Mouse (Mus musculus): ENCODE measurements around the gene Olfr1176. TPM values are rescaled to one million over a fixed set of nuclear protein-coding genes. Genes with fewer than 3 reads are reported as not detected.

Olfr1176 gene
- not detected in 2 replicates for polyA plus RNA-seq (2014; fragmentation: Nextera tagmentation; extraction: Ambion mirVana)

GRCm38 (mm10) chr2:88336421-88336820 is at the start of gene Olfr1176:
Gene Olfr1176 (plus strand): TSS chr2:88336721.
- no peaks in the 10 kb centered on the region for H3K9me3 ChIP-seq (ENCODE audit: control insufficient read depth, low read length)
- H3K4me1 ChIP-seq (replicated peaks; ENCODE audit: control insufficient read depth, insufficient read depth, low read length), result no peaks in the 10 kb centered on the region
- no peaks in the 10 kb centered on the region for H3K27me3 ChIP-seq (replicated peaks; ENCODE audit: control insufficient read depth, insufficient read depth, low read length)
- H3K4me2 ChIP-seq (ENCODE audit: low read length), result no peak within 1 kb of the TSS
- WGBS, result 61% methylated on average over 1 of the region's 1 CpGs
- no peak within 1 kb of the TSS for H3K9ac ChIP-seq (ENCODE audit: low read length)
- ATAC-seq (replicated peaks; ENCODE audit: low FRiP score, low TSS enrichment, low read depth) (no peak), DNase-seq (ENCODE audit: low spot score) (no peak)
- no peaks in the 10 kb centered on the region for H3K36me3 ChIP-seq (ENCODE audit: control insufficient read depth, insufficient read depth, low read length)
- H3K27ac ChIP-seq (ENCODE audit: low read depth), result no peak within 1 kb of the TSS
- no peak within 1 kb of the TSS for H3K4me3 ChIP-seq (ENCODE audit: low read depth, low read length)

GRCm38 (mm10) chr2:88315035-88315434 is 21.5 kb upstream of the Olfr1176 start, which contains the start of gene Olfr1174-ps:
Gene Olfr1174-ps (minus strand): TSS chr2:88315135.
- WGBS, result 88% methylated on average over 4 of the region's 4 CpGs
- H3K4me2 ChIP-seq (ENCODE audit: low read length), result no peak within 1 kb of the TSS
- H3K9ac ChIP-seq (ENCODE audit: low read length), result no peak within 1 kb of the TSS
- H3K27me3 ChIP-seq (replicated peaks; ENCODE audit: control insufficient read depth, insufficient read depth, low read length), result no peaks in the 10 kb centered on the region
- no peaks in the 10 kb centered on the region for H3K36me3 ChIP-seq (ENCODE audit: control insufficient read depth, insufficient read depth, low read length)
- H3K4me3 ChIP-seq (ENCODE audit: low read depth, low read length), result no peak within 1 kb of the TSS
- DNase-seq (ENCODE audit: low spot score) (no peak), ATAC-seq (replicated peaks; ENCODE audit: low FRiP score, low TSS enrichment, low read depth) (no peak)
- no peaks in the 10 kb centered on the region for H3K9me3 ChIP-seq (ENCODE audit: control insufficient read depth, low read length)
- H3K4me1 ChIP-seq (replicated peaks; ENCODE audit: control insufficient read depth, insufficient read depth, low read length), result no peaks in the 10 kb centered on the region
- no peak within 1 kb of the TSS for H3K27ac ChIP-seq (ENCODE audit: low read depth)

GRCm38 (mm10) chr2:88327115-88327514 is 9.4 kb upstream of the Olfr1176 start, which contains the start of gene Olfr1175-ps:
Gene Olfr1175-ps (minus strand): TSS chr2:88327215.
- Histone ChIP-seq H3K36me3 (ENCODE audit: control insufficient read depth, insufficient read depth, low read length) (no peaks in the 10 kb centered on the region), H3K27me3 (replicated peaks; ENCODE audit: control insufficient read depth, insufficient read depth, low read length) (no peaks in the 10 kb centered on the region), H3K27ac (ENCODE audit: low read depth) (no peak within 1 kb of the TSS), H3K4me3 (ENCODE audit: low read depth, low read length) (no peak within 1 kb of the TSS), H3K4me1 (replicated peaks; ENCODE audit: control insufficient read depth, insufficient read depth, low read length) (no peaks in the 10 kb centered on the region), H3K9ac (ENCODE audit: low read length) (no peak within 1 kb of the TSS), H3K4me2 (ENCODE audit: low read length) (no peak within 1 kb of the TSS), H3K9me3 (ENCODE audit: control insufficient read depth, low read length) (no peaks in the 10 kb centered on the region)
- WGBS, result 83% methylated on average over 2 of the region's 2 CpGs
- ATAC-seq (replicated peaks; ENCODE audit: low FRiP score, low TSS enrichment, low read depth) (no peak), DNase-seq (ENCODE audit: low spot score) (no peak)

GRCm38 (mm10) chr2:88346392-88346791 is 9.9 kb downstream of the Olfr1176 start, which contains the start of gene Olfr1177-ps:
Gene Olfr1177-ps (minus strand): TSS chr2:88346492.
- 84% methylated on average over 1 of the region's 1 CpGs for WGBS

GRCm38 (mm10) chr2:88356304-88356703 is 19.8 kb downstream of the Olfr1176 start:
- Histone ChIP-seq H3K27me3 (replicated peaks; ENCODE audit: control insufficient read depth, insufficient read depth, low read length) (no peaks in the 10 kb centered on the region), H3K36me3 (ENCODE audit: control insufficient read depth, insufficient read depth, low read length) (no peaks in the 10 kb centered on the region), H3K4me1 (replicated peaks; ENCODE audit: control insufficient read depth, insufficient read depth, low read length) (no peaks in the 10 kb centered on the region), H3K27ac (ENCODE audit: low read depth) (no peak overlapping the region), H3K4me3 (ENCODE audit: low read depth, low read length) (no peak overlapping the region), H3K4me2 (ENCODE audit: low read length) (no peak overlapping the region), H3K9me3 (ENCODE audit: control insufficient read depth, low read length) (no peaks in the 10 kb centered on the region), H3K9ac (ENCODE audit: low read length) (no peak overlapping the region)
- no peak for DNase-seq (ENCODE audit: low spot score)
- 1% methylated on average over 2 of the region's 2 CpGs for WGBS
- no peak for ATAC-seq (replicated peaks; ENCODE audit: low FRiP score, low TSS enrichment, low read depth)

More at GRCm38 (mm10) chr2:88346392-88346791, 9.9 kb downstream of the Olfr1176 start, which contains the start of gene Olfr1177-ps:
- Histone ChIP-seq H3K27ac (ENCODE audit: low read depth) (no peak within 1 kb of the TSS), H3K36me3 (ENCODE audit: control insufficient read depth, insufficient read depth, low read length) (no peaks in the 10 kb centered on the region), H3K27me3 (replicated peaks; ENCODE audit: control insufficient read depth, insufficient read depth, low read length) (no peaks in the 10 kb centered on the region), H3K4me3 (ENCODE audit: low read depth, low read length) (no peak within 1 kb of the TSS), H3K4me2 (ENCODE audit: low read length) (no peak within 1 kb of the TSS), H3K9me3 (ENCODE audit: control insufficient read depth, low read length) (no peaks in the 10 kb centered on the region), H3K4me1 (replicated peaks; ENCODE audit: control insufficient read depth, insufficient read depth, low read length) (no peaks in the 10 kb centered on the region), H3K9ac (ENCODE audit: low read length) (no peak within 1 kb of the TSS)
- ATAC-seq (replicated peaks; ENCODE audit: low FRiP score, low TSS enrichment, low read depth) (no peak), DNase-seq (ENCODE audit: low spot score) (no peak)

- no peaks in the 10 kb centered on the region for H3K36me3 ChIP-seq (ENCODE audit: control insufficient read depth, insufficient read depth, low read length)
- no peak within 1 kb of the TSS for H3K27ac ChIP-seq (ENCODE audit: low read depth)
- H3K4me2 ChIP-seq (ENCODE audit: low read length), result no peak within 1 kb of the TSS
- H3K9me3 ChIP-seq (ENCODE audit: control insufficient read depth, low read length), result no peaks in the 10 kb centered on the region
- H3K4me1 ChIP-seq (replicated peaks; ENCODE audit: control insufficient read depth, insufficient read depth, low read length), result no peaks in the 10 kb centered on the region
- no peak for DNase-seq (ENCODE audit: low spot score)
- H3K27me3 ChIP-seq (replicated peaks; ENCODE audit: control insufficient read depth, insufficient read depth, low read length), result no peaks in the 10 kb centered on the region
- no peak for ATAC-seq (replicated peaks; ENCODE audit: low FRiP score, low TSS enrichment, low read depth)
- WGBS, result 83% methylated on average over 1 of the region's 1 CpGs
- no peak within 1 kb of the TSS for H3K4me3 ChIP-seq (ENCODE audit: low read depth, low read length)
- H3K9ac ChIP-seq (ENCODE audit: low read length), result no peak within 1 kb of the TSS
Observed at GRCm38 (mm10) chr2:88386762-88387161, 50.2 kb downstream of the Olfr1176 start, which contains the start of gene Olfr1178. Gene Olfr1178 (plus strand): TSS chr2:88387062.

Other genes starting within 250 kb of the Olfr1176 start
- gene Olfr1164, start 242.8 kb upstream of the Olfr1176 start, polyA plus RNA-seq (2014; fragmentation: Nextera tagmentation; extraction: Ambion mirVana), result not detected in 2 replicates
- not detected in 2 replicates for gene Olfr1166, start 208.4 kb upstream of the Olfr1176 start, polyA plus RNA-seq (2014; fragmentation: Nextera tagmentation; extraction: Ambion mirVana)
- gene Olfr1167, start 181.5 kb upstream of the Olfr1176 start, polyA plus RNA-seq (2014; fragmentation: Nextera tagmentation; extraction: Ambion mirVana), result not detected in 2 replicates
- gene Olfr1168, start 154.8 kb upstream of the Olfr1176 start, polyA plus RNA-seq (2014; fragmentation: Nextera tagmentation; extraction: Ambion mirVana), result not detected in 2 replicates
- not detected in 2 replicates for gene Olfr1170, start 108.4 kb upstream of the Olfr1176 start, polyA plus RNA-seq (2014; fragmentation: Nextera tagmentation; extraction: Ambion mirVana)
- gene Olfr1173, start 56.8 kb upstream of the Olfr1176 start, polyA plus RNA-seq (2014; fragmentation: Nextera tagmentation; extraction: Ambion mirVana), result not detected in 2 replicates
- not detected in 2 replicates for gene Olfr1174-ps, start 21.6 kb upstream of the Olfr1176 start, polyA plus RNA-seq (2014; fragmentation: Nextera tagmentation; extraction: Ambion mirVana)
- gene Olfr1175-ps, start 9.5 kb upstream of the Olfr1176 start, polyA plus RNA-seq (2014; fragmentation: Nextera tagmentation; extraction: Ambion mirVana), result not detected in 2 replicates
- gene Olfr1177-ps, start 9.8 kb downstream of the Olfr1176 start, polyA plus RNA-seq (2014; fragmentation: Nextera tagmentation; extraction: Ambion mirVana), result not detected in 2 replicates
- gene Olfr1178, start 50.3 kb downstream of the Olfr1176 start, polyA plus RNA-seq (2014; fragmentation: Nextera tagmentation; extraction: Ambion mirVana), result not detected in 2 replicates
- gene Olfr1179, start 69.7 kb downstream of the Olfr1176 start, polyA plus RNA-seq (2014; fragmentation: Nextera tagmentation; extraction: Ambion mirVana), result not detected in 2 replicates
- gene Olfr1180, start 82.4 kb downstream of the Olfr1176 start, polyA plus RNA-seq (2014; fragmentation: Nextera tagmentation; extraction: Ambion mirVana), result not detected in 2 replicates
- gene Olfr1181, start 89.5 kb downstream of the Olfr1176 start, polyA plus RNA-seq (2014; fragmentation: Nextera tagmentation; extraction: Ambion mirVana), result not detected in 2 replicates
- gene Gm13757, start 112.4 kb downstream of the Olfr1176 start, polyA plus RNA-seq (2014; fragmentation: Nextera tagmentation; extraction: Ambion mirVana), result not detected in 2 replicates
- gene Olfr1183, start 118.1 kb downstream of the Olfr1176 start, polyA plus RNA-seq (2014; fragmentation: Nextera tagmentation; extraction: Ambion mirVana), result not detected in 2 replicates
- not detected in 2 replicates for gene Olfr1184, start 146.9 kb downstream of the Olfr1176 start, polyA plus RNA-seq (2014; fragmentation: Nextera tagmentation; extraction: Ambion mirVana)
- not detected in 2 replicates for gene Olfr1185-ps1, start 156.6 kb downstream of the Olfr1176 start, polyA plus RNA-seq (2014; fragmentation: Nextera tagmentation; extraction: Ambion mirVana)
- gene Olfr1186, start 181.8 kb downstream of the Olfr1176 start, polyA plus RNA-seq (2014; fragmentation: Nextera tagmentation; extraction: Ambion mirVana), result not detected in 2 replicates
- gene Olfr1188, start 220.2 kb downstream of the Olfr1176 start, polyA plus RNA-seq (2014; fragmentation: Nextera tagmentation; extraction: Ambion mirVana), result not detected in 2 replicates
- gene Olfr1189, start 249.7 kb downstream of the Olfr1176 start, polyA plus RNA-seq (2014; fragmentation: Nextera tagmentation; extraction: Ambion mirVana), result not detected in 2 replicates